Mouse (Mus musculus) cortical plate, adult 2 months (tissue): ENCODE results near the gene She.

Experiments used
- CTCF ChIP-seq: fragments of 200-500 bp; IDR thresholded peaks from 2 replicates; pipeline ENCODE4 v1.5.1; 2011; ENCODE audit warnings: mild to moderate bottlenecking, control low read depth, low read length; ENCODE audit not compliant: insufficient read depth; ENCODE audit errors: extremely low read depth
- POLR2A ChIP-seq: fragments of 200-500 bp; IDR thresholded peaks from 2 replicates; pipeline ENCODE4 v1.6.1; 2011; ENCODE audit warnings: mild to moderate bottlenecking, low read length, control low read depth; ENCODE audit not compliant: insufficient read depth; ENCODE audit errors: extremely low read depth

GRCm38 (mm10) chr3:89872684-89873083 lies 41.5 kb downstream of the She start:
- TF ChIP-seq POLR2A, result no peak
- TF ChIP-seq CTCF, result no peak
